Mouse (Mus musculus) heart, embryonic 11.5 days (tissue): ENCODE measurements around the gene Igsf11. TPM values are rescaled to one million over a fixed set of nuclear protein-coding genes. Genes with fewer than 3 reads are reported as not detected.

Source experiments
- ATAC-seq: fragments of 200-750 bp; cut with Nextera tagmentation; replicated peaks from 2 replicates; pipeline ENCODE4 v1.8.0; 2017; ENCODE audit warnings: moderate library complexity; ENCODE audit not compliant: insufficient number of reproducible peaks, low FRiP score, low TSS enrichment
- H3K27ac ChIP-seq: fragments of 300-500 bp; sonication (generic); 2 replicates; pipeline ENCODE4 v1.5.1; 2014; ENCODE audit warnings: mild to moderate bottlenecking, low read depth, low read length
- H3K27me3 ChIP-seq: fragments of 300-500 bp; sonication (generic); 2 replicates; pipeline ENCODE4 v1.6.1; 2014; ENCODE audit warnings: mild to moderate bottlenecking, low read length, mixed read lengths; ENCODE audit not compliant: control insufficient read depth, insufficient read depth
- H3K36me3 ChIP-seq: fragments of 300-500 bp; sonication (generic); 2 replicates; pipeline ENCODE4 v1.6.1; 2014; ENCODE audit warnings: mild to moderate bottlenecking, low read length, moderate library complexity, mixed read lengths; ENCODE audit not compliant: control insufficient read depth, insufficient read depth
- H3K4me1 ChIP-seq: fragments of 300-500 bp; sonication (generic); 2 replicates; pipeline ENCODE4 v1.6.1; 2014; ENCODE audit warnings: low read length; ENCODE audit not compliant: control insufficient read depth, insufficient read depth
- H3K4me2 ChIP-seq: fragments of 300-500 bp; sonication (generic); 2 replicates; pipeline ENCODE4 v1.6.1; 2014; ENCODE audit warnings: mild to moderate bottlenecking, moderate library complexity
- H3K4me3 ChIP-seq: fragments of 300-500 bp; sonication (generic); 2 replicates; pipeline ENCODE4 v1.5.1; 2014; ENCODE audit warnings: low read depth, low read length
- H3K9ac ChIP-seq: fragments of 300-500 bp; sonication (generic); 2 replicates; pipeline ENCODE4 v1.6.1; 2014; ENCODE audit warnings: mild to moderate bottlenecking, low read depth, low read length, moderate library complexity
- H3K9me3 ChIP-seq: fragments of 300-500 bp; sonication (generic); replicated peaks from 2 replicates; pipeline ENCODE4 v1.6.1; 2016; ENCODE audit warnings: low read length; ENCODE audit not compliant: control insufficient read depth
- WGBS: fragments of 180-500 bp; shearing (Covaris S2); extraction: QIAGEN DNeasy Blood & Tissue Kit; methylation state at CpG from one replicate; pipeline ENCODE4 v1.1.7; 2014; ENCODE audit not compliant: insufficient replicate concordance; 5-methylcytosine and 5-hydroxymethylcytosine counted together
- polyA plus RNA-seq: library from polyadenylated mRNA; unstranded; fragments of >200 nt; fragmentation: Nextera tagmentation; extraction: Ambion mirVana; gene quantifications from 2 replicates; pipeline ENCODE4 v1.2.1, GENCODE M21; 2014

Gene Igsf11
- polyA plus RNA-seq, 1 experiment from 2014 or later: 0.23 TPM

- H3K27ac ChIP-seq: no peak overlapping the region
- H3K4me2 ChIP-seq: no peak overlapping the region
- H3K4me3 ChIP-seq: no peak overlapping the region
- H3K4me1 ChIP-seq: peaks cover 2% of the 10 kb centered on the region; the same call in 1 of the 2 replicates
- no peak for ATAC-seq
- H3K9ac ChIP-seq: no peak overlapping the region
- WGBS: 70% methylated on average over 16 of the region's 16 CpGs
- H3K36me3 ChIP-seq: no peaks in the 10 kb centered on the region
- no peaks in the 10 kb centered on the region for H3K27me3 ChIP-seq
- 0 out of 2 replicates have a peak, but pooled peaks cover 3% of the 10 kb centered on the region for H3K9me3 ChIP-seq
These were observed 62.2 kb downstream of the Igsf11 start for GRCm38 (mm10) chr16:38954501-38955288.

GRCm38 (mm10) chr16:38955296-38955695, 62.8 kb downstream of the Igsf11 start:
- ATAC-seq: no peak
- Histone ChIP-seq H3K4me3 (no peak overlapping the region), H3K4me1 (peaks cover 2% of the 10 kb centered on the region; the same call in 1 of the 2 replicates), H3K9me3 (0 out of 2 replicates have a peak, but pooled peaks cover 3% of the 10 kb centered on the region), H3K27me3 (no peaks in the 10 kb centered on the region), H3K9ac (no peak overlapping the region), H3K36me3 (no peaks in the 10 kb centered on the region), H3K4me2 (no peak overlapping the region), H3K27ac (no peak overlapping the region)
- 44% methylated on average over 5 of the region's 5 CpGs for WGBS

GRCm38 (mm10) chr16:38958801-38959200, 66.3 kb downstream of the Igsf11 start:
- Histone ChIP-seq H3K27ac (no peak overlapping the region), H3K9me3 (no peaks in the 10 kb centered on the region), H3K4me2 (no peak overlapping the region), H3K27me3 (no peaks in the 10 kb centered on the region), H3K36me3 (no peaks in the 10 kb centered on the region), H3K9ac (no peak overlapping the region), H3K4me3 (no peak overlapping the region), H3K4me1 (no peaks in the 10 kb centered on the region; the same call in 1 of the 2 replicates)
- 65% methylated on average over 9 of the region's 9 CpGs for WGBS
- ATAC-seq: no peak

- Histone ChIP-seq H3K4me2 (no peak overlapping the region), H3K9ac (no peak overlapping the region), H3K27me3 (no peaks in the 10 kb centered on the region), H3K4me3 (no peak overlapping the region), H3K9me3 (no peaks in the 10 kb centered on the region), H3K27ac (no peak overlapping the region), H3K4me1 (no peaks in the 10 kb centered on the region), H3K36me3 (no peaks in the 10 kb centered on the region)
- no peak for ATAC-seq
- 70% methylated on average over 8 of the region's 8 CpGs for WGBS
These were observed 68.1 kb downstream of the Igsf11 start for GRCm38 (mm10) chr16:38960550-38960949.

- Histone ChIP-seq H3K36me3 (no peaks in the 10 kb centered on the region), H3K27ac (no peak overlapping the region), H3K4me3 (no peak overlapping the region), H3K4me1 (no peaks in the 10 kb centered on the region), H3K9me3 (no peaks in the 10 kb centered on the region), H3K27me3 (no peaks in the 10 kb centered on the region), H3K9ac (no peak overlapping the region), H3K4me2 (no peak overlapping the region)
- WGBS: 76% methylated on average over 2 of the region's 2 CpGs
- ATAC-seq: no peak
These were observed 69.4 kb downstream of the Igsf11 start for GRCm38 (mm10) chr16:38961865-38962264.

GRCm38 (mm10) chr16:38962695-38963094, 70.2 kb downstream of the Igsf11 start:
- no peak for ATAC-seq
- no peak overlapping the region for H3K4me2 ChIP-seq
- no peaks in the 10 kb centered on the region for H3K36me3 ChIP-seq
- WGBS: 71% methylated on average over 9 of the region's 9 CpGs
- no peaks in the 10 kb centered on the region for H3K4me1 ChIP-seq
- H3K4me3 ChIP-seq: no peak overlapping the region
- no peak overlapping the region for H3K27ac ChIP-seq
- H3K9me3 ChIP-seq: no peaks in the 10 kb centered on the region
- H3K27me3 ChIP-seq: no peaks in the 10 kb centered on the region
- no peak overlapping the region for H3K9ac ChIP-seq

GRCm38 (mm10) chr16:38967026-38967425, 74.6 kb downstream of the Igsf11 start:
- Histone ChIP-seq H3K27ac (no peak overlapping the region), H3K9me3 (no peaks in the 10 kb centered on the region), H3K4me1 (no peaks in the 10 kb centered on the region), H3K9ac (no peak overlapping the region), H3K4me2 (no peak overlapping the region), H3K27me3 (no peaks in the 10 kb centered on the region), H3K36me3 (no peaks in the 10 kb centered on the region), H3K4me3 (no peak overlapping the region)
- no peak for ATAC-seq
- 83% methylated on average over 10 of the region's 10 CpGs for WGBS

GRCm38 (mm10) chr16:38976151-38976550, 83.7 kb downstream of the Igsf11 start:
- H3K27ac ChIP-seq: no peak overlapping the region

GRCm38 (mm10) chr16:38978546-38978945, 86.1 kb downstream of the Igsf11 start:
- no peaks in the 10 kb centered on the region for H3K36me3 ChIP-seq
- H3K4me3 ChIP-seq: no peak overlapping the region
- H3K9me3 ChIP-seq: no peaks in the 10 kb centered on the region
- no peak overlapping the region for H3K4me2 ChIP-seq
- no peak overlapping the region for H3K9ac ChIP-seq
- no peak for ATAC-seq
- 81% methylated on average over 2 of the region's 2 CpGs for WGBS
- H3K4me1 ChIP-seq: no peaks in the 10 kb centered on the region
- H3K27ac ChIP-seq: no peak overlapping the region
- no peaks in the 10 kb centered on the region for H3K27me3 ChIP-seq

More at GRCm38 (mm10) chr16:38976151-38976550, 83.7 kb downstream of the Igsf11 start:
- Histone ChIP-seq H3K9me3 (no peaks in the 10 kb centered on the region), H3K9ac (no peak overlapping the region), H3K27me3 (no peaks in the 10 kb centered on the region), H3K4me1 (no peaks in the 10 kb centered on the region), H3K4me2 (no peak overlapping the region), H3K36me3 (no peaks in the 10 kb centered on the region), H3K4me3 (no peak overlapping the region)
- ATAC-seq: no peak
- WGBS: 65% methylated on average over 13 of the region's 13 CpGs
